Comparison of ENCODE assay signal across 21 mouse cellular contexts in genomic region chr5:20931300-20931699, GRCm38 (mm10). TPM values are rescaled to one million over a fixed set of nuclear protein-coding genes. Genes with fewer than 3 reads are reported as not detected.
DNase-seq lines count a peak whose midpoint lies in the region; ATAC-seq and TF ChIP-seq lines count a peak whose summit lies in the region.
"Had no signal": no experiment of that assay in that cellular context is flagged by ENCODE, and none has a peak within 500 bp of the region (broad histone marks: within the 10 kb centered on the region; RNA-seq: fewer than 3 reads in every experiment).

No protein-coding gene starts in this region.

- peaks cover 51% of the 10 kb centered on the region for H3K4me1 ChIP-seq in heart, embryonic 13.5 days
- peaks cover 33 to 47% of the 10 kb centered on the region in 2 experiments for H3K4me1 ChIP-seq in MEL (ENCODE audit: control insufficient read depth in 1 of 2, insufficient read depth in 2 of 2, low read length in 2 of 2)
- peaks cover 46% of the 10 kb centered on the region for H3K4me1 ChIP-seq in liver, embryonic 11.5 days (replicated peaks; ENCODE audit: control insufficient read depth, insufficient read depth, low read length)
- H3K4me1 ChIP-seq in neural tube, embryonic 15.5 days: peaks cover 12% of the 10 kb centered on the region; the same call in 1 of the 2 replicates
- H3K4me1 ChIP-seq in hindbrain, embryonic 16.5 days (ENCODE audit: control insufficient read depth, insufficient read depth, low read depth, low read length): no peaks in the 10 kb centered on the region

- no peak for TF ChIP-seq POLR2A in MEL (IDR thresholded peaks at IDR 0.05; ENCODE audit: control insufficient read depth in 1 of 2, insufficient read depth in 1 of 2, low read depth in 1 of 2, low read length in 2 of 2, poor library complexity in 1 of 2)

- no peak for ATAC-seq in heart, embryonic 13.5 days (ENCODE audit: extremely low read depth, insufficient number of reproducible peaks, low FRiP score, low TSS enrichment)
- peak; percentile 76 for ATAC-seq in liver, embryonic 11.5 days (replicated peaks; ENCODE audit: low FRiP score)
- ATAC-seq in megakaryocyte-erythroid progenitor cell, adult 5-6 weeks (replicated peaks; ENCODE audit: low FRiP score, low TSS enrichment, poor library complexity, severe bottlenecking): peak; percentile 72
- no peak for ATAC-seq in neural tube, embryonic 15.5 days (ENCODE audit: low FRiP score)
- no peak for ATAC-seq in hindbrain, embryonic 16.5 days
- ATAC-seq: forebrain, embryonic 16.5 days; inflammation-experienced regulatory T-cells, adult 6 months had no signal

- H3K27me3 ChIP-seq in heart, embryonic 13.5 days (replicated peaks): no peaks in the 10 kb centered on the region
- H3K27me3 ChIP-seq in MEL (ENCODE audit: control insufficient read depth in 1 of 2, insufficient read depth in 2 of 2, low read length in 2 of 2): no peaks in the 10 kb centered on the region
- H3K27me3 ChIP-seq in liver, embryonic 11.5 days (replicated peaks; ENCODE audit: control insufficient read depth, insufficient read depth, low read length): no peaks in the 10 kb centered on the region
- no peaks in the 10 kb centered on the region for H3K27me3 ChIP-seq in neural tube, embryonic 15.5 days (replicated peaks)
- H3K27me3 ChIP-seq in hindbrain, embryonic 16.5 days (replicated peaks; ENCODE audit: control insufficient read depth, insufficient read depth, low read length): no peaks in the 10 kb centered on the region
- H3K27me3 ChIP-seq: midbrain, embryonic 12.5 days had no signal

- no peak overlapping the region for H3K4me3 ChIP-seq in heart, embryonic 13.5 days
- no peak overlapping the region for H3K4me3 ChIP-seq in MEL (ENCODE audit: control insufficient read depth in 1 of 2, insufficient read depth in 1 of 2, low read depth in 2 of 2, low read length in 2 of 2)
- H3K4me3 ChIP-seq in liver, embryonic 11.5 days (ENCODE audit: low read depth, low read length): no peak overlapping the region
- no peak overlapping the region for H3K4me3 ChIP-seq in neural tube, embryonic 15.5 days (replicated peaks)
- H3K4me3 ChIP-seq in hindbrain, embryonic 16.5 days (ENCODE audit: low read length): no peak overlapping the region
- H3K4me3 ChIP-seq: midbrain, embryonic 12.5 days; myocyte had no signal

- H3K27ac ChIP-seq in heart, embryonic 13.5 days (replicated peaks): peak overlapping the region; percentile 75
- peak overlapping the region; percentile 87 for H3K27ac ChIP-seq in MEL (ENCODE audit: control insufficient read depth, low read depth, low read length)
- no peak overlapping the region for H3K27ac ChIP-seq in liver, embryonic 11.5 days (ENCODE audit: low read depth, low read length)
- no peak overlapping the region for H3K27ac ChIP-seq in neural tube, embryonic 15.5 days (replicated peaks)
- H3K27ac ChIP-seq in hindbrain, embryonic 16.5 days (ENCODE audit: low read depth, low read length): no peak overlapping the region
- H3K27ac ChIP-seq: midbrain, embryonic 12.5 days had no signal

- no peak overlapping the region for H3K4me2 ChIP-seq in heart, embryonic 13.5 days
- H3K4me2 ChIP-seq in liver, embryonic 11.5 days: peak overlapping the region; percentile 30
- no peak overlapping the region for H3K4me2 ChIP-seq in neural tube, embryonic 15.5 days
- H3K4me2 ChIP-seq in hindbrain, embryonic 16.5 days (ENCODE audit: low read length): no peak overlapping the region
- H3K4me2 ChIP-seq: midbrain, embryonic 12.5 days had no signal

- no peak for DNase-seq in heart, postnatal 25 days (ENCODE audit: low spot score)
- peak; percentile 72 for DNase-seq in MEL (ENCODE audit: low read depth, low spot score)
- no peak for DNase-seq in liver, embryonic 11.5 days (ENCODE audit: low spot score)
- DNase-seq in layer of hippocampus, adult 9-11 months: no peak
- DNase-seq: adrenal gland, adult 8-10 months; B cell, adult 2 months; cerebellum, adult 2 months; embryo, embryonic 11 days; gastrocnemius, postnatal 10 days; heart, postnatal 4 days; lung, postnatal 14 days; right cerebral cortex, postnatal 14 days; thymus, adult 18-20 months had no signal

- no peak for TF ChIP-seq CTCF in MEL (IDR thresholded peaks at IDR 0.05 in 2 of 3, conservative IDR thresholded peaks at IDR 0.05 in 1 of 3; ENCODE audit: control insufficient read depth in 1 of 3, insufficient read depth in 1 of 3, low read depth in 2 of 3, low read length in 3 of 3, poor library complexity in 1 of 3, severe bottlenecking in 1 of 3)

- peak; percentile 68 to 84 for TF ChIP-seq EP300 in MEL (IDR thresholded peaks at IDR 0.05; ENCODE audit: low read depth in 1 of 2, low read length in 2 of 2)

- peaks cover 35% of the 10 kb centered on the region for H3K79me2 ChIP-seq in MEL (ENCODE audit: control insufficient read depth, insufficient read depth, low read length, poor library complexity)

- TF ChIP-seq RAD21 in MEL (IDR thresholded peaks at IDR 0.05; ENCODE audit: low read depth, low read length): no peak

- H3K9me3 ChIP-seq in heart, embryonic 13.5 days: no peaks in the 10 kb centered on the region
- H3K9me3 ChIP-seq in MEL (replicated peaks; ENCODE audit: insufficient read depth, low read length): no peaks in the 10 kb centered on the region
- no peaks in the 10 kb centered on the region for H3K9me3 ChIP-seq in liver, embryonic 11.5 days (ENCODE audit: control insufficient read depth, low read length)
- H3K9me3 ChIP-seq in neural tube, embryonic 15.5 days (replicated peaks): no peaks in the 10 kb centered on the region
- H3K9me3 ChIP-seq in hindbrain, embryonic 16.5 days (ENCODE audit: control insufficient read depth, low read length): no peaks in the 10 kb centered on the region
- H3K9me3 ChIP-seq: midbrain, embryonic 12.5 days had no signal

- intact Hi-C loops in heart, postnatal 25 days (cut with DNase I): no loop called here

- H3K9ac ChIP-seq in heart, embryonic 13.5 days: no peak overlapping the region
- no peak overlapping the region; the same call in 1 of the 2 replicates for H3K9ac ChIP-seq in MEL (ENCODE audit: control insufficient read depth, low read depth, low read length, poor library complexity, severe bottlenecking)
- H3K9ac ChIP-seq in liver, embryonic 11.5 days (ENCODE audit: low read depth, low read length): no peak overlapping the region
- H3K9ac ChIP-seq in neural tube, embryonic 15.5 days (replicated peaks): no peak overlapping the region
- H3K9ac ChIP-seq in hindbrain, embryonic 16.5 days (ENCODE audit: low read depth, low read length): no peak overlapping the region
- H3K9ac ChIP-seq: midbrain, embryonic 12.5 days had no signal

- no peaks in the 10 kb centered on the region for H3K36me3 ChIP-seq in heart, embryonic 13.5 days
- peaks cover 10 to 61% of the 10 kb centered on the region in 2 experiments for H3K36me3 ChIP-seq in MEL (ENCODE audit: control insufficient read depth in 1 of 2, insufficient read depth in 2 of 2, low read length in 2 of 2)
- H3K36me3 ChIP-seq in liver, embryonic 11.5 days (ENCODE audit: control insufficient read depth, insufficient read depth, low read length): no peaks in the 10 kb centered on the region
- no peaks in the 10 kb centered on the region for H3K36me3 ChIP-seq in neural tube, embryonic 15.5 days
- H3K36me3 ChIP-seq in hindbrain, embryonic 16.5 days (ENCODE audit: control insufficient read depth, insufficient read depth, low read length): no peaks in the 10 kb centered on the region
- H3K36me3 ChIP-seq: midbrain, embryonic 12.5 days had no signal

- 58% methylated on average over 3 of the region's 3 CpGs for WGBS in heart, embryonic 13.5 days
- WGBS in liver, embryonic 11.5 days: 47% methylated on average over 3 of the region's 3 CpGs
- 94% methylated on average over 3 of the region's 3 CpGs for WGBS in neural tube, embryonic 15.5 days
- 95% methylated on average over 3 of the region's 3 CpGs for WGBS in hindbrain, embryonic 16.5 days

RNA-seq across cellular contexts. Expression of gene Rsbn1l, which starts 24.9 kb away (rescaled TPM):
- polyA plus RNA-seq in heart, embryonic 13.5 days (2015; fragmentation: Nextera tagmentation; extraction: Ambion mirVana): 4.3 and 4.5 TPM in 2 replicates
- total RNA-seq in heart, postnatal 25 days (2021): 10 to 100 TPM; 13.2 to 14.0 TPM
- total RNA-seq in MEL (2012; rRNA removed): 5.0 and 5.7 TPM in 2 replicates
- 10 to 100 TPM; 17.4 to 78.2 TPM for polyA plus RNA-seq in MEL (2012; ENCODE audit: insufficient read depth in 1 of 2, insufficient read length in 2 of 2, low read depth in 1 of 2, low replicate concordance in 2 of 2, missing spikeins in 1 of 2)
- 10.2 and 11.0 TPM in 2 replicates for polyA plus RNA-seq in liver, embryonic 11.5 days (2014; fragmentation: Nextera tagmentation; extraction: Ambion mirVana)
- total RNA-seq in megakaryocyte-erythroid progenitor cell, adult 5-6 weeks (2014; fragmentation: Nextera tagmentation): 30.6 and 43.0 TPM in 2 replicates
- total RNA-seq in megakaryocyte-erythroid progenitor cell, adult 5-6 weeks (2017): 26.7 and 33.0 TPM in 2 replicates
- 4.4 and 4.9 TPM in 2 replicates for polyA plus RNA-seq in neural tube, embryonic 15.5 days (2015; fragmentation: Nextera tagmentation; extraction: Ambion mirVana)
- polyA plus RNA-seq in hindbrain, embryonic 16.5 days (2015; fragmentation: Nextera tagmentation; extraction: Ambion mirVana): 3.0 and 3.5 TPM in 2 replicates

RNA-seq across cellular contexts. Expression of gene Tmem60, which starts 49.3 kb away (rescaled TPM):
- 44.0 and 53.4 TPM in 2 replicates for polyA plus RNA-seq in heart, embryonic 13.5 days (2015; fragmentation: Nextera tagmentation; extraction: Ambion mirVana)
- 10 to 100 TPM; 23.3 to 25.0 TPM for total RNA-seq in heart, postnatal 25 days (2021)
- total RNA-seq in MEL (2012; rRNA removed): 22.4 and 23.5 TPM in 2 replicates
- polyA plus RNA-seq in MEL (2012; ENCODE audit: insufficient read depth in 1 of 2, insufficient read length in 2 of 2, low read depth in 1 of 2, low replicate concordance in 2 of 2, missing spikeins in 1 of 2): 10 to 100 TPM in 1 of 2 experiments, not detected in 1; 37.4 TPM
- polyA plus RNA-seq in liver, embryonic 11.5 days (2014; fragmentation: Nextera tagmentation; extraction: Ambion mirVana): 48.0 and 55.4 TPM in 2 replicates
- total RNA-seq in megakaryocyte-erythroid progenitor cell, adult 5-6 weeks (2014; fragmentation: Nextera tagmentation): 21.3 and 29.1 TPM in 2 replicates
- total RNA-seq in megakaryocyte-erythroid progenitor cell, adult 5-6 weeks (2017): 15.4 and 21.5 TPM in 2 replicates
- 67.5 and 71.1 TPM in 2 replicates for polyA plus RNA-seq in neural tube, embryonic 15.5 days (2015; fragmentation: Nextera tagmentation; extraction: Ambion mirVana)
- 64.0 and 70.5 TPM in 2 replicates for polyA plus RNA-seq in hindbrain, embryonic 16.5 days (2015; fragmentation: Nextera tagmentation; extraction: Ambion mirVana)

RNA-seq across cellular contexts. Expression of gene Phtf2, which starts 49.4 kb away (rescaled TPM):
- 29.1 and 34.7 TPM in 2 replicates for polyA plus RNA-seq in heart, embryonic 13.5 days (2015; fragmentation: Nextera tagmentation; extraction: Ambion mirVana)
- total RNA-seq in heart, postnatal 25 days (2021): 10 to 100 TPM; 77.3 to 78.1 TPM
- 18.2 and 20.0 TPM in 2 replicates for total RNA-seq in MEL (2012; rRNA removed)
- polyA plus RNA-seq in MEL (2012; ENCODE audit: insufficient read depth in 1 of 2, insufficient read length in 2 of 2, low read depth in 1 of 2, low replicate concordance in 2 of 2, missing spikeins in 1 of 2): 10 to 100 TPM in 1 of 2 experiments, not detected in 1; 20.0 TPM
- 17.0 and 18.2 TPM in 2 replicates for polyA plus RNA-seq in liver, embryonic 11.5 days (2014; fragmentation: Nextera tagmentation; extraction: Ambion mirVana)
- 20.2 and 24.6 TPM in 2 replicates for total RNA-seq in megakaryocyte-erythroid progenitor cell, adult 5-6 weeks (2014; fragmentation: Nextera tagmentation)
- 31.2 and 36.4 TPM in 2 replicates for total RNA-seq in megakaryocyte-erythroid progenitor cell, adult 5-6 weeks (2017)
- 23.8 and 25.5 TPM in 2 replicates for polyA plus RNA-seq in neural tube, embryonic 15.5 days (2015; fragmentation: Nextera tagmentation; extraction: Ambion mirVana)
- 23.9 and 27.4 TPM in 2 replicates for polyA plus RNA-seq in hindbrain, embryonic 16.5 days (2015; fragmentation: Nextera tagmentation; extraction: Ambion mirVana)

Comparison
In these comparisons a context has a peak if more than half of its experiments do, and no peak if none do; other contexts are left out.
1. ATAC-seq: peak in liver, embryonic 11.5 days (single experiment) and megakaryocyte-erythroid progenitor cell, adult 5-6 weeks (single experiment); none in heart, embryonic 13.5 days (single experiment), neural tube, embryonic 15.5 days (single experiment) and hindbrain, embryonic 16.5 days (single experiment).
2. H3K27ac ChIP-seq: peak in heart, embryonic 13.5 days (single experiment) and MEL (single experiment); none in liver, embryonic 11.5 days (single experiment), neural tube, embryonic 15.5 days (single experiment) and hindbrain, embryonic 16.5 days (single experiment).